Mouse (Mus musculus) retina, adult 2 months (tissue): ENCODE measurements at regions not wholly inside any gene's neighbourhood (a gene's known extent, or its start where the extent isn't known, plus 50 kb on each side); places are given as distances from the start of the nearest gene placed in this dataset.

ENCODE experiments used
- DNase-seq: peaks from one replicate; pipeline ENCODE4 v3.0.0-alpha.2; 2012; ENCODE audit warnings: low read depth, low spot score

DNA sequence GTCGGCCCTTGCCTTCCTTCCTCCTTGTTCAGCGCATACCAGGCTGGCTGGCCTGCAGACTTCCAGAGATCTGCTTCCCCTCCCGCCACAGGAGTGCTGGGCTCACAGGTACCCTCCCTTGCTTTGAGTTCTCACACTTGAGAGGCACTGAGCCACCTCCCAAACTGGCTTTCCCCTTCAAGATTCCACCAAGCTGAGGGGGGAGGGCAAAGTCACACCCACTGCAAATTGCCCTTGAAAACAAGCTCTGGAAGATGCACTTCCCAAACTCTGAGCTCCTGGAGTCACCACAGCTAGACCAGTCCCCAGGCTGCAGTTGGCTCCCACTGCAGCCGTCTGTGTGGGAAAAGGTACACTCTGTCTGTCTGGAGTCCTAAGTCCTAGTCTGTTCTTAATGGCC lies 142.1 kb upstream of the Slc22a12 start:
- no peak for DNase-seq

DNA sequence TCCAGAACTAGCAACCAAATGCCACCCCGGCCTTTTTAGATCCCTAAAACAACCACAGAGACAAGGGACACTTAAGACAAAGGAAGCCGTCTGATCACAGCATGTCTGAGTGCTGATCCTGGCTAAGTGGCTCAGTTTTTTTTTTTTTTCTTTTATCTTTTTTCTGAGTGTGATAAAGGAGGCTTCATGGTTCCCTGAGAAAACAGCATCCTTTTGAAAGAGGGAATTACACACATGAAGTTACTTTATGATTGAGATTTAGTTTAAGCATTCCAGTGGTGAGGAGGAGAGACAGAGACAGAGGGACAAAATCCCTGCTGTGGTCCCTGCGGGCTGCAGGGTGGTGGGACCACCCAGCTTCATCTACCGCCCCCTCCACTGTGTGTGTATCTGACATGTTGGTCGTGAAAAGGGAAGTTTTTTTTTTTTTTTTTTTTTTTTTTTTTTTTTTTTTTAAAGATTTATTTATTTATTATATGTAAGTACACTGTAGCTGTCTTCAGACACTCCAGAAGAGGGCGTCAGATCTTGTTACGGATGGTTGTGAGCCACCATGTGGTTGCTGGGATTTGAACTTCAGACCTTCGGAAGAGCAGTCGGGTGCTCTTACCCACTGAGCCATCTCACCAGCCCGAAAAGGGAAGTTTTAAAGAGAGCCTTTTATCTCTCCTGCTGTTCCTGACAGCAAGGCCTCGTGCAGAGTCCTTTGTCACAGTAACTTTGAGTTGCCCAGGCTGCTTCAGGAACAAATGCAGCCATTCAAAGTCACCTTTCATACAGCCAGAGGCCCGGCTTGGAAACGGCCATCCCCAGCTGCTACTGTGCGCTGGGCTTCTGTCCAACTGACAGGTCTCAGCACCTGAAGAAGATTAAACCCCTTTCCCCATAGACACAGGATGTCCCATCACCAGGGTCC lies 136.8 kb upstream of the Slc22a12 start:
- DNase-seq, result no peak

DNA sequence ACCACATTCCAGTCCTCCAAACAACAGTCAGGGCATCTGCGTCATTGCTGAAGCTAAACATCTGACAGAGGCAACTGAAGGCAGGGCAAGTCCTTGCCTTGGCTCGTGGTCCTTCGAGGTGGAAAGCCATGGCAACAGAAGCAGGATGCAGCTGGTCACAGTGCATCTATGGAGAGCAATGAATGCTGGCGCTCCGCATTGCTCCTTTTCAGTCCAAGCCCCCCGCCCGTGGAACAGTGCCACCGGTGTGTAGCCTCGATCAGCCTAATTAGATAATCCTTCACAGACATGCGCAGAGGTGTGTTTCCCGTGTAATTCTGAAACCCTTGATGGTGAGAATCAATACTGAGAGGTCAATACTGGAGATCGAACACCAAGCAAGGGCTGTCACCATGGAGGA lies 134.7 kb upstream of the Slc22a12 start:
- no peak for DNase-seq

DNA sequence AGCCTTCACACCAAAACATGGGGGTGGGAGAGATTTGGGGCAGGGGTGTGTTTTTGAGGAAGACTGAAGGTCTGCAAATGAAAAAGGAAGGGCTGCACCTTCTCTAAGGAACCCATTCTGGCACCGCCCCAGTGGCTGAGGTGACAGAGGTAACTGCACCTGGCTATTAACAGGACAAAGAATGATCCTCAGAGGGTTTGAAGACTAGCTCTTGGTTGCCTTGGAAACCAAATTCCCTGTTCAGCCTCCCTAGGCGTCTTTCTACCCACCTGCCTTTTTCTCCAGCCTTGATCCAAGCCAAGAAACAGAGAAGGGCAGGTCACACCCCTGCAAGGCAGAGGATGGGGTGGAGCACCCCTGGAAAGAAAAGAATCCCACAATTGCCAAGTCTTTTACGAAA lies 132.8 kb upstream of the Slc22a12 start:
- DNase-seq, result no peak

DNA sequence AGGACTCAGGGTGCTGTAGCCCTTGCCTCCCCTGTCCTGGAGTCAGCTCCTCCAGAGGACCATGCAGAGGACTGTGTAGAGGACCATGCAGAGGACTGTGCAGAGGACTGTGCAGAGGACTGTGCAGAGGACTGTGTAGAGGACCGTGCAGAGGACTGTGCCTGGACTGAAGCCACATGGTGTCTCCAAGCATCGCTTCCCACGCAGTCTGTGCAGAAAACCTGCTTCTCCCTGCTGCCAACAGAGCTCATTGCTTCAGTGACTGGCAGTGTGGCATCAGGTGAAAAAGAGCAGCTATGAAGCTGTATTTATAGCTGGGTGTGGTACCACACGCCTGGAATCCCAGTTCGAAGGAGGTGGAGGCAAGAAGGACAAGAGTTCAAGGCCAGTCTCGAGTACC lies 128.9 kb upstream of the Slc22a12 start:
- DNase-seq, result no peak

DNA sequence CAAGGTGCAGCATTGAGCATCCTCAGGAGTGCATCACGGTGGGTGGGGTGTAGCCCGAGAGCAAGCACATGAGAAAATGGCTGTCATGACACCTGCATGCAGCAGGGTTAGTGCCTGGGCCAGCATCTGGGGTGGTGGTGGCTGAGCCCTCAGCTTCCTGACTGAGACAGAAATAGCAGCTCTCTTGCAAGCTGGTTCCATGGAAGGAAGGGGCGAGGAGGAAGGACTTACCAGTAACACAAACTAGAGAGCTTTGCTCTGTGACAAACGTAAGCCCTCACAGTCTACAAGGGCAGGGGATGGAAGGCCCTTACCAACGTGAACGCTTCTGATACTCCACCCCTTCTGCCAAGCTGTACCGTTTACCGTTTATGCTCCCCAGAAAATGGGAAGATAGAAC lies 127.0 kb upstream of the Slc22a12 start:
- no peak for DNase-seq

DNA sequence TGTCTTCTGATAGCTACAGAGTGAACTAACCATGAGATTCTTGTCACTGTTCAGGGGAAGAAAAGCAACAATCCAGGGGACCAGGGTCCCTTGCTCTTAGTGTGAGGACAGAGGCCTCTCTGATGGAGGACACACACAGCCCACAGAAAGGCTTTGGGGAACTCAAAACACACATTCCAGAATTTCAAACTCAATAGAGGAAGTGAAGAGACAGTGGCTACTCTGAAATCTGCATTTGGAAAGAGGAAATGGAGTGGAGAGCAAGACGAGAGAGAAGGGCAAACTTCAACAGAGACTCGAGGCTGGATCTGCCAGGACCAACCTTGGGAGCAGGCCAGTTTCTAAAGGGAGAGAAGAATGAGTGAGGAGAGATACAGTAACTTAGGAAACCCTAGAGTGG lies 125.7 kb upstream of the Slc22a12 start:
- DNase-seq, result no peak

DNA sequence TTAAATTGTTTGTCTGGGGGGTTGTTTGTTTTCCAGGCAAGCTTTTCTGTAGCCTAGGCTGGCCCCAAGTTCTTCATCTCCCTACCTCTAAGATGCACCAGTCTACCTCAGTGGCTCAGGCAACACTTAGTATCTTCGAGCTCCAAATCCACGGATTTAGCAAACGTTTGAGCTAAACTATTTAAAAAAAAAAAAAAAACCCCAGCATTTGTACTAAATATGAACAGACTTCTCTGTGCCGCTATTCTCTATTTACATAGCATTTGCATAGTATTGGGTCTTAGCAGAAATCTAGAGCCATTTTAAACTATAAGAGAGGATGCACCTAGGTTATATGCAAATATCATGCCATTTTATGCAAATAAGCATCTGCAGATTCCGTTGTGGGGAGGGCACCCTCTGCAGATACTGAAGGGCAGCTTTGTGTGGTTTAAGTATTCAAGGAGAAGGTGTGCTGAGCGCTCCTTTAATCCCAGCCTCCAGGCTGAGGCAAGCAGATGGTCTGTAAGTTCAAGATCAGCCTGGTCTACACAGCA lies 123.4 kb upstream of the Slc22a12 start:
- no peak for DNase-seq

DNA sequence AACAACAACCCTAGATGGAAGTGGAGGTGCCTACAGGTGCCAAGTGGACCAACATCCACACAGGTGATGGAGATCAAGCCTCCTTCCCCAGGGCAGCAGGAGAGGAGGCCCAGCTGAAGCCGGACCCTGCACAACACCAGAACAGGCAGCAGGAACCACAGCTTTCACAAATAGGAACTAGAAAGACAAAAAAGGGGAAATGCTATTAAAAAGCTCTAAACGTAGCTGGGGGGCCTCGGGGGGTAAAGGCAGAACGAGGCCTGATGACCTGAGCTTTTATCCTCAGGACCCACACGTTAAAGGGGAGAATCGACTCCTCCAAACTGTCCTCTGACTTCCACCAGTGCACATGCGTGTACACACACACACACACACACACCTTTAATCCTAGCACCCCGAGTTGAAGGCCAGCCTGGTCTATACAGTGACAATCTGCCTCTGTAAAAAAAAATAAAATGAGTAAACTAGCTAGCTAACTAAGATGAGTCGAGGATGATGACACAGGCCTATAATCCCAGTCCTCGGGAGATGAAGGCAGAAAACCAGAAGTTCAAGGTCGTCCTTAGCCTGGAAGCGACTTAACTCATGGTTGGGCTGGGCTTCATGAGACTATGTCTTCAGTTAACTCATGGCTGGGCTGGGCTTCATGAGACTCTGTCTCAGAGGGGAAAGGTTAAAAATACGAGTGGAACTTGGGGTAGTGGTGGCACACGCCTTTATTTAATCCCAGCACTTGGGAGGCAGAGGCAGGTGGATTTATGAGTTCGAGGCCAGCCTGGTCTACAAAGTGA lies 122.6 kb upstream of the Slc22a12 start:
- DNase-seq, result no peak

DNA sequence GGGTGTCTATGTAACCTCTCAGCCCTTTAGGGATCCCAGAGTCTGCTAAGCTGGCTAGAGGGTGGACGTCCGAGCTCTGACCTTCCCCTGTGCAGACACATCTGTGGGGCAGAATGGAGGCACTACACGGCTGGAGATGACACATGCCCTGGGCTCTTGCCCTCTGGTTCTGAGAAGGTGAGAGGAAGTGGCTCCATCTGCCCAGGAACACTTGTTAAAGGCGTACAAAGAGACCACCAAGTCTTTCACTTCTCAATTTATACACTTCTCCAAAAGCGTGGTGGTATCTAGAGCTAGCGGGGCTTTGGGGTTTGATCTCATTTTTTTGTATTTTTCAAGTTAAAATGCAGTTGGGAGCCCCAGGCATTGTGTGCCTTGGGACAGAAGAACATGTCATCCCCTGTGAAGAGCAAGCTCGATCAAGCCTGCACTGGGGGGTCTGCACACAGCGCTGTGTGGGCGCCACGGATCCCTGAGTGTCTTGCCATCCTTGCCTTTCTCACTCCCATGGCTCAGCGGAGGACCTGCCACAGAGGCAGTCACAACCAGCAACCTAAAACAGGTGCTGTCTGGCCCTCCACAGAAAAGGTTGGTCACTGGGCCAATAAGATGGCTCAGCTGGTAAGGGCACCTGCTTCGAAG lies 121.6 kb upstream of the Slc22a12 start:
- DNase-seq, result no peak

DNA sequence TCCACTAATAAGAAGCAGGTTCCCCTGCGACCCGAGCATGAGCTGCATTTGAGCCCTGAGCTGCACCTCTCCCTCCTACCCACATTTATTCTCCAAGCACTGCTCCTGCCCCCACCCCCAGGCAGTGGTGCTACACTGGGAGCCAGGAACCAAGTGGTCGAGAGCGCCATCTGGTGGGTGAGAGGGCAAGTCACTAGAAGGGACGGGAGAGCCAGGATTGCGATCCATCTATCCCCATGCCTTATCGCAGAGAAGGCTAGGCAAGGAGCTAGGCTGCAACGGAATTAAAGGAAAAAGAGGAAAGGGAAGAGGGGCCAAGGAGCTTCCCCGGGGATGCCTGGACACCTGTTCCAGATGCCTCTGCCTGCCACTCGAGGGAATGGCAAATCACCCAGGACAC lies 120.6 kb upstream of the Slc22a12 start:
- DNase-seq, result peak; percentile 67

DNA sequence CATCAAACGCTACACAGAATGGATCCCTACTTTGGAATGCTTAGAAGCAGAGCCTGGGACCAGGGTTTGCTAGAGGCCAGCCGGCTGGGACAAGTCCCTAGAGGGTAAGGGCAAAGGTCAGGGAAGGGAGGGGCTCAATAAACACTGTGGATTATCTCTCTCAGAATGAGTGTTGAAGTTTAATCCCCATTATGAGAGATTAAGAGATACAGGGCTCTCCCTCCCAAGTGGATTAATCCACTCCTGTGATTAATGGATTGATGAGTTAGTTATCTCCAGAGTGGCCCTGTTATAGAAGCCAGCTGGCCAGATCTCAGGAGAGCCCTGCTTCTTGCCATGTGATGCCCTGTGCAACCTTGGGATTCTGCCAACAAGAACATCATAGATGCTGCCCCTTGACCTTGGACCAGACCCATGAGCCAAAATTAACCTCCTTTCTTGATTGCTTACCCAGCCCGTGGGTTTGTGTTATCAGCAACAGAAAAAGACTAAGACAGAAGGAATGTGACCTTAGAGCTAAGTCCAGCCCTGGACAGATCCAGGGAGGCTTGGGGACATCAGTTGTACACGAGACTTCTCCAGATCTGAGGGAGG lies 119.6 kb upstream of the Slc22a12 start:
- peak; percentile 68 for DNase-seq

DNA sequence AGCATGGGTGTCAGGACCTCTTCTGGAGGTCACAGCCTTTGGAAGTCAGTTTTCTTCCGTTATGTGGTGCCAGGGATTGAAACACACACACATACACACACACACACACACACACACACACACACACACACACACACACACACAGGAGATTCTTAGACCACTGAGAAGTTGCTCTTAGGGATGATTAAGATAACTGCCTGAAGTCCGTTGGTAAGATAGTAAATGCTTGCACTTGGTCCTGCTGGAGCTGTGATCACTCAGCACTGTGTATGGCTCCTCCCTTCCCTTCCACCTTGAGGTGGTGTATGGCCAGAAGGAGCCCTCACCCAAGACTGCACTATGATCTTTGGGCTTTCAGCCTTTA lies 118.7 kb upstream of the Slc22a12 start:
- no peak for DNase-seq

DNA sequence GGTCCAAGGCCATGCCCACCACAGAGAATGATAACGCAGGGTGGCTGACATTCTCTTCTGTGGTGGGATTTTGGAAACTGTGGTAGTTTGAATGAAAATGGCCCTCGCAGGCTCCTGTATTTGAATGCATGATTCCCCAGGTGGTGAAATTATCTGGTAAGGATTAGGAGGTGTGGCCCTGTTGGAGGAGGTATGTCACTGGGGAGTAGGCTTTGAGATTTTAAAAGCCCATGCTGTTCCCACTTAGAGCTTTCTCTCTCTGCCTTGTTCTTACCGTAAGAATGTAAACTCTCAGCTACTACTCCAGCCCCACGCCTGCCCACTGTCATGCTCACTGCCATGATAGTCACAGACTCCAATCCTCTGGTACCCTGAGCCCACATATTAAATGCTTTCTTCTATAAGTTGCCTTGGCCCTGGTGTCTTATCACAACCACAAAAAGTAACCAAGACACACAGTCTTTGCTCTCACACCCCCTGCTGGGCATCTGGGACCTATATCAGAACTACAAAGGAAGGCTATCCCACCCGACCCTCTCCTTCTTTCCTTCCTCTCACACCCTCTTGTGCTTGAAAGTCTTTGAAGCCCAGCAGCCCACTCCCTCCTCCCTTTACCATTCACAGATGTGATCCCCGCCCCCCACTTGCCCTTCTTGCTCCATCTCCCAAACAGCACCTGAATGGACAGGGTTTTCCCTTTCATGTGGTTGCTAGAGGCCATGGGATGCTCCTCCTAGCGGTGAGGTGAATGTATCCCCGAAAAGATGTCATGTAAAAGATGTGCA lies 118.1 kb upstream of the Slc22a12 start:
- DNase-seq, result no peak

DNA sequence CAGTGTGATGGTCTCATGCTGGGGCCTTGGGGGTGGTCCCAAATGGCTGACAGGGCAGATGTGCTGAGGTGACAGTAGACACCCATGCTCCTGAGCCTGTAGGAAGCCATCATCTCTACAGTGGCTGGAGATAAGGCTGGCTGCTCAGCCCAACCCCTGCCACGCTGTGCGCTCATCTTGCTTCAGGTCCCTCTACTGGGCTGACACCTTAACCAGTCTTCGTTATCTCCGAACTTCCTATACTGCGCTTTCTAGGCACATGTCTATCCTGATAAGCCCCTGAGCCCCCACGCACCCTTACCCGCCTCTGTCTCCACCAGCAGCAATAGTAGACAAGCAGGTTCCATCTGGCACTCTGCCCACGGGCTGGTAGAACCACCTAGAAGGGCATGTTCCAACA lies 117.3 kb upstream of the Slc22a12 start:
- no peak for DNase-seq

DNA sequence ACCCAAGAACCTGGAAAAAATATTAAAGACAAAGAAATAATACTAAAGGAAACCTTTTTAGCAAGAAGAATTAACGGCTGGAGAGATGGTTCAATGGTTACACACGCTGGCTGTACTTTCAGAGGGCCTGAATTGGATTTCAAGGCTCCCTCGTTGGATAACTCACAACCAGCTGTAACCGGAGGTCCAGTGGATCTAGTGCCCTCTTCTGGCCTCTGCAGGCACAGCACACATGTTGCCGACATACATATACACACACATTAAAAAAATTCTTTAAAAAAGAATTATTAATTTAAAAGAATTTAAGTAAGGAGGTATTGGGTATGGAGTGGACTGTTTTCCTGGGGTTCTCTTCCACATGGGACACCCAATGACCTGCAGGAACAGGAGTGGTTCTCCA lies 111.7 kb upstream of the Slc22a12 start:
- DNase-seq, result no peak

DNA sequence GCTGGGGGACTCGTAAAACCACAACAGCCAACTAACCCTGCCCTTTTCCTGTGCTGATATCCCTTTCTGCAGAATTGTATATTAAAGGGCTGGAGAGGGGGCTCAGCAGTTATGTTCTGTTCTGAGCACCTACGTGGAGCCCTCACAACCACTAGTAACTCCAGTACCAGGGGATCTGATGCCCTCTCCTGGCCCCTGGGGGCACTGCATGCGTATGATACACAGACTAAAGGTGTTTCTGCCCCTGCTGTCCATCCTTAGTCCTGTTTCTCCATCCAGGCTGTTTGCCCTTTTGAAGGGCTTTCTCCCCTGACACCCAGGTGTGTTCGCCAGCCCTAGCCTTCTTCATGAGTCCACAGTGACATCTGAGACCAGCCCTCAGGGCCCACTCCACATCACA lies 109.9 kb upstream of the Slc22a12 start:
- no peak for DNase-seq

DNA sequence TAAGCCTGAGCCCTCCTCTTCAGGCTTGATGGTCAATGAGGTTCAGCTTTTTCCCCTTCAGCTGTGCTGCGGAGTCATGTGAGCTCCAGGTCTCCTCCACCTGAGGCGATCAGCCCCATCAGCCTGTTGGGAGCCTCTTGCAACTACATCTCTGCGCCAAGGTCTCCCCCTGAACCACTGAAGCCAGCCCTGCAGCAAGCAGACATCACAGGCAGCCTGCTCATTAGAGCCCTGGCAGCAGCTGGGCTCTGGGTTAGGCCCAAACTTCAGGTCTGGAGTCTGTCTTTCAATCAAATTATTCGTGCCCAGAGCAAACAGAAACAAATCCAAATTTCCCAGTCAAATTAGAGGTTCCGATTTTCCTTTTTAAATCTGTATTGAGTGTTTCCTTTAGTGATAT lies 108.4 kb upstream of the Slc22a12 start:
- no peak for DNase-seq

DNA sequence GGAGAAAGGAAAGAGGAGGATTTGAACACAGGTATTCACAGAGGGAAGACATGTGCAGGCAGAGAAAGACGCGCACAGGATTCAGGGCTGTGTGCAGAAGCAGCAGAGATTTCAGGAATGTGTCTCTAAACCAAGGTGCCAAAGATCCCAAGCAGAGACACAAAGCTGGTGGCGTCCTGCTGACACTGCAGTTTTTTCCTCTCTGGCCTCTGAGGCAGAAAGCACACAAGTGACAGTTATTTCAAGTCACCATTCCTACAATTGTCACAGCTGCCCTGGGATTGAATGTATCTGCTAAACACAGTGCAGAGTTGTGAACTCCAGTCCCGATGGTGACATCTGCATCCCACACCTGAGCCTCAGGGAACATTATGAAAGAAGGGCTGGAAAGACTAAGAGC lies 107.1 kb upstream of the Slc22a12 start:
- no peak for DNase-seq

DNA sequence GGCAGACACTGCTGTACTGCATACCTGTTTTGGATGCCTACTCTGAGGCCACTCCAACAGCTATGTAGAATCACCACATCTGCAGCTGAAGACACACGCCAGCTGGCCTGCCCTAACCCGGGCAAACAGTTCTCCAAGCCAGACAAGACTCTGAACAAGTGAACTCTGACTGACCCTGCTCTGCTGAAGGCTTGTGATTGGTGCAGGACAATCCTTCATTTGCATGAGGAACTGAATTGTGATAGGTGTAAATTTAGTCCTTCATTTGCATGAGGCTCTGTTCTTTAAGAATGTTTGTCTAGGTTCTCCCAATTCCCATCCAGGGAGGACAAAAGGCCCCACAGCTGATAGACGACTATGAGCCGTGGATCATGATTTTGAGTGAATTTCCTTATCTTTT lies 104.9 kb upstream of the Slc22a12 start:
- DNase-seq, result no peak

DNA sequence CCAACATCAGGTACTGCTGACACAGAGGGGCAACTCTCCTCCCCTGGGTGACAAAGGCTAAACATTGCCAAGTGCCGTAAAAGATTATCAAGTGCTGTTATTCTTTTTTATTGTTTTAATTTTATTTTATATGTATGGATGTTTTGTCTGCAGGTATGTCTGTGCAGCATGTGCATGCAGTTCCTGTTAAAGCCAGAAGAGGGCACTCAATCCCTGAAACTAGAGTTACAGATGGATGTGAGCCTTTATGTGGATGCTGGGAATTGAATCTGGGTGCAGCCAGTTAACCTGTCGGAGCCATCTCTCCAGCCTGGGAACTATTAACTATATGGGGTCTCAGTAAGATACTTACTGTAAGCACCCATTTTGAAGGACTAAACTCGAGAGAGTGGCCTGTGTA lies 104.4 kb upstream of the Slc22a12 start:
- no peak for DNase-seq
